Mouse (Mus musculus): Measurements from ENCODE around the gene Acap3. TPM values are rescaled to one million over a fixed set of nuclear protein-coding genes. Genes with fewer than 3 reads are reported as not detected.

Gene Acap3
- 10 to 100 TPM in 2 of 4 experiments, 1 to 10 TPM in 2; 9.5 to 13.8 (median 10.9) TPM for total RNA-seq (2022)

- peak; percentile 94 for DNase-seq (ENCODE audit: low spot score)
Observed at GRCm38 (mm10) chr4:155891551-155892001, at the start of gene Acap3, which contains the start of gene Pusl1. Acap3 (plus strand) TSS chr4:155891822. Pusl1 (minus strand) TSS chr4:155891781.

GRCm38 (mm10) chr4:155843231-155843630 is 48.4 kb upstream of the Acap3 start:
- DNase-seq (ENCODE audit: low spot score), result no peak

DNA sequence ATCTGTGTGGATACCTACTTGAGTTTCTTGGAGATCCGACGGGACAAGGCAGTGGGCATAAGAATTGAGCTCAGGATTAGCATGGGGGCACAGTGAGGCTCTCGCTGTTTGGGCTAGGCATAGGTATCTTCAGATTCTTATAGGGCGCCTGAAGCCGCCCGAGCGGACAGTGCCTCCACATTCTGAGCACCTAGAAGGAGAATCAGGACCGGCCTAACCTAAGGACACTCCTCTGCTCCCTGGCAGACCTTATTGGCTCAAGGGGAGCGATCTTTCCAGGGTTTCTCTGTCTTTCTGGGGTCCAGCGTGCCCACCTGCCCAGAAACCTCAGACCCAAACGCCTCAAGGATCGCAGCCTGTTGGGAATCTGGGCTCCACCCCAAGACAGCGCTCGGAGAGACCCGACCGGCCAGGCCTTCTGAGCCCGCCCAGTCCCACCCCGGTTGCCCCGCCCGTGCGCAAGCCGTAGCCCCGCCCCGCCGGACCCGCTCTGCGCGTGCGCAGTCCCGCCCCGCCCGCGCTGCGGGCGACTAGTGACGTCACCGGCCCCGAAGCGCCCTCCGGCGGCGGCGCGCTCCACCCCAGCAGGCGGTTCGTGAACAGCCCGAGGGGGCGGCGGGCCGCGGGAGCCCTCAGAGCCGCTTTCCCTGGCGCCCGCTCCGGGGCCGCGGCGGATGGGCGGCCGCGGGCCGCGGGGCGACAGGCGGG is 44.6 kb upstream of the Acap3 start, which contains the start of gene Dvl1:
Dvl1 (plus strand) TSS at position 532 of the 708 bp plus-strand sequence.
- DNase-seq (ENCODE audit: low spot score), result peak; percentile 90

DNA sequence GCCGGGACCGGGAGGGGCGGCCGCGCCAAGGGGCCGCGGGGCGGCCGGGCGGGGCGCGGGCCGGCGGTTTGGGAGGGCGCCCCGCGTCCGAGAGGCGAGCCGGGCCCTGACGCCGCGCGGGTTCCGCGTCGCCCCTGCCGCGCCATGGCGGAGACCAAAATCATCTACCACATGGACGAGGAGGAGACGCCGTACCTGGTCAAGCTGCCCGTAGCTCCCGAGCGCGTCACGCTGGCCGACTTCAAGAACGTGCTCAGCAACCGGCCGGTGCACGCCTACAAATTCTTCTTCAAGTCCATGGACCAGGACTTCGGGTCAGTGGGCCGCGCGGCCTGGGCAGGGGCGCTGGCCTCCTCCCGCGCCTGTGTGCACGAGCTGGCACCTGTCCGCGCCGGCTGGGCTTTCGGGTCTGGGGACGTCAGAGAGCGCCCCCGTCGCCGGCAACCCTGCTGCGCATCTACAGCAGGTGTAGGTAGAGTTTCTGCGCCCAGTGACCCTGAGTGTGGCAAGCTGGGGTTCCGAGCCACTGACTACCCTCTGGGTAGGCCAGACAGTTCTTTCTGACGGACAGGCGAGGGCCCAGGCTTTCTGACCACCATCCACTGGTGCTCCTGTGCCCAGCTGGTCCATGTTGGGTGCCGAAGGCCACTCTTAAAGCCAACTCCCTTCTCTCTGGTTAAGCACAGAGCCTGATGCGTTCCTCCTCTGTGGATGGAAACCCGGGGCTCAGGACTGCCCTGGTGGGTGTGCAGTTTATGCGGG is 43.9 kb upstream of the Acap3 start:
- DNase-seq (ENCODE audit: low spot score), result peak; percentile 37

DNA sequence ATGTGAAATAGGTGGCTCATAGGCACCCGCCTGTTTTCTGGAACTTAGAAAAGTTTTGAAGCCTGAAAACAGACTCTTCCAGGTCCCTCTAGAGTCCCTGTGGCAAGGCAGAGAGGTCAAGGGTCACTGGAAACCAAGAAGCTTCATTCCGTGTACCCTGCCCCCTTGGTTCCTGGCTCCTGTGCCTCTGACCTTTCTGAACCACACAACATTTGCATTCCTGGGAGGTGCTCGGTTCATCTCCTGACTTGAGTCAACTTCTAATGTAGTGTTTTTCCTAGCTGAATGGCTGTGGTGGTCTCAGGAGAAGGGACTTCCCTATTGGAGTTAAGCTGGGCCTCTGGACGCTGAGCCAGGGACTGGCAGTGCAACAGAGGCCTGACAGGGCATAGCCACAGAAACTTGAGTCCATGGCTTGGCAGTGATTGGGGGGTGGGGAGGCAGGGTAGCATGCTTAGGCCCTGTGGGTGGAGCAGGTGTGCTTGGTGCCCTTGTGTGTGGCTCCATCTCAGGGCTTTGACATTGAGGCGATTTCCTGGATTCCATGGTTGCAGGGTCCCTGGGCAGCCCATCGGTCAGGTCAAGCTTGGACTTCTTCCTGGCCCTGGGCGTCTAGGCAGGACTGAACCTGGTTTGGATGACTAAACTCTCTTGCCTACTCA is 43.1 kb upstream of the Acap3 start:
- no peak for DNase-seq (ENCODE audit: low spot score)

- no peak for DNase-seq (ENCODE audit: low spot score)
Observed at GRCm38 (mm10) chr4:155849391-155849790, 42.2 kb upstream of the Acap3 start.

- DNase-seq (ENCODE audit: low spot score), result no peak
Observed at GRCm38 (mm10) chr4:155849792-155850451, 41.7 kb upstream of the Acap3 start.

GRCm38 (mm10) chr4:155851368-155851767 is 40.3 kb upstream of the Acap3 start:
- no peak for DNase-seq (ENCODE audit: low spot score)

- DNase-seq (ENCODE audit: low spot score), result no peak
Observed at GRCm38 (mm10) chr4:155851951-155852411, 39.6 kb upstream of the Acap3 start.

DNA sequence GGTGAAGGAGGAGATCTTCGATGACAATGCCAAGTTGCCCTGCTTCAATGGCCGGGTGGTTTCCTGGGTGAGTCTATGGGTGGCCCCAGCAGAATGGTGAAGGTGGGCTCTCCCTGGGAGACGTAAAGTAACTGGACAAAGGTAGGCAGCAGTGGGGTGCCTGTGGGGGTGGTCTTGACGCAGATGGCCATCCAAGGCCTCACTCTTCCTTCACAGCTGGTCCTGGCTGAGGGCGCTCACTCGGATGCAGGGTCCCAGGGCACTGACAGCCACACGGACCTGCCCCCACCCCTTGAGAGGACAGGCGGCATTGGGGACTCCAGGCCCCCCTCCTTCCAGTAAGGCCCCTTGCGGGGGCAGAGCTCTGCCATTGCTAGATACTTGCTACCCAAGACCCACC is 38.2 kb upstream of the Acap3 start:
- no peak for DNase-seq (ENCODE audit: low spot score)

- DNase-seq (ENCODE audit: low spot score), result no peak
Observed at GRCm38 (mm10) chr4:155854991-155855390, 36.6 kb upstream of the Acap3 start.

- no peak for DNase-seq (ENCODE audit: low spot score)
Observed at GRCm38 (mm10) chr4:155856071-155856470, 35.6 kb upstream of the Acap3 start.

- DNase-seq (ENCODE audit: low spot score), result no peak
Observed at GRCm38 (mm10) chr4:155856881-155857280, 34.7 kb upstream of the Acap3 start.

GRCm38 (mm10) chr4:155859318-155859717 is 32.3 kb upstream of the Acap3 start:
- DNase-seq (ENCODE audit: low spot score), result no peak

GRCm38 (mm10) chr4:155861787-155862186 is 29.8 kb upstream of the Acap3 start:
- no peak for DNase-seq (ENCODE audit: low spot score)

GRCm38 (mm10) chr4:155863001-155863400 is 28.6 kb upstream of the Acap3 start, which contains the start of gene Tas1r3:
Tas1r3 (minus strand) TSS chr4:155863362.
- DNase-seq (ENCODE audit: low spot score), result no peak

DNA sequence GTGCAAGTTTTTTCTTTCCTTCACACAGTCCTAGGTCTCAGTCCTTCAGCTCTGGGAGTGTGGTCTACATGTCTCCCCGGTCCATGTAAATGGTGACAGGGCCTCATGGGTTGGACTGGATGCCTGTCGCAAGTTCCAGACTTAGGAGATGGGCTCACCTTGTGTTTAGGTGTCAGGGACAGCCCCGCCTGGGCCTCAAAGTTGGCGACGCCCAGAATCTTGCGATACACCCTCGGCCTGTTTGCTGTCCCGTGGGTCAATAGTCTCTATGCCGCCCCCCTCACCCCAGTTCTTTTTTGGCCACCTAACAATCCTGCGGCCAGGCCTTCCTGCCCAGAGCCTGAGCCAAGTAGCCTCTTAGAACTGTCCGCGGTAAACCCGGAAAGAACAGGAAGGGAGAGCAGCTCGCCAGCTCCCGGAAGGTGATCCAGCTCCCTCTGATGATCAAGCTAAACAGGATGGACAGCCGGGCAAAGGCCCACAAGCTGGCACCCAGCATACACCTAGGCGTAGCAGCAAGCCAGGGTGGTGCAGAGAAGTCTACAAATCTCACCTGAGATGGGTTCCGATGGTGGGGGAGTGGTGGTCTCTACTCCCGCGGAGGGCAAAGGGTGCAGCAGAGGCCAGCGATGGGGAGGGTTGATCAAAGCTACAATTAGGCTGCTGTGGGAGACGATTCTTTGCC is 22.9 kb upstream of the Acap3 start:
- no peak for DNase-seq (ENCODE audit: low spot score)

DNA sequence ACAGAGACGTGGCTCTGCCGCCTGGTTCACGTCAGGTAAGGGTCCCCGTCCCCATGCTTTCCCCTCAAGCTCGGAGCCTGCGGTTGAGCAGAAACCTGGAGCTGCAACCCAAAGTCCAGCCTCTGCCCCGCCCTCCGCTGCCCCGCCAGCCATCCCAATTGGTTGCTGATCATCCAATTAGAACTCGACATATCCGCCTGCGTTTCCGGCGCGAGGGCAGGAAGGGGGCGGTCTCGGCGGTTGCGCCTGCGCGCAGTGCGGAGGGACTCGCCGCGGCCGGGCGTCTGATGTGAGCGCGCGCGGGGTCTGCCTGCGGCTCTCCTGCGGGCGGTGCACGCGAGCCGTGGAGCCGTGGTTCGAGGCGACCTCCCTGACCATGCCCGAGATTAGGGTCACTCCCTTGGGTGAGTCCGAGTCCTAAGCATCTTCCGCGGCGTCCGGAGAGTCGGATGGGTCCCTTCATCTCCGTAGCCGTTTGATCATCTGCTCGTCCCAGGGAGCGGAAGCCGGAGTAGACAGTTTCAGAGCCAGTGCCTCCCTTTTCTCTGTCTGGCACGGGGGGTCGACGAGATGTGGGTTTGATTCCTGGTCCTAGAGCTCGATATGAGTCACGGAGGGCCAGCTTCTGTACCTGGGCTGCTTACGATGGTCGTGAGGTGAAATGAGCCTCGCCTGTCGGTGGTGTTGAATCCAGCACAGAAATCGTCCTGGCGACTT is 22.1 kb upstream of the Acap3 start, which contains the start of the genes Cptp and Ints11:
Cptp (minus strand) TSS at position 124 of the 717 bp plus-strand sequence.
Ints11 (plus strand) TSS at position 230 of the 717 bp plus-strand sequence.
- DNase-seq (ENCODE audit: low spot score), result peak; percentile 98

DNA sequence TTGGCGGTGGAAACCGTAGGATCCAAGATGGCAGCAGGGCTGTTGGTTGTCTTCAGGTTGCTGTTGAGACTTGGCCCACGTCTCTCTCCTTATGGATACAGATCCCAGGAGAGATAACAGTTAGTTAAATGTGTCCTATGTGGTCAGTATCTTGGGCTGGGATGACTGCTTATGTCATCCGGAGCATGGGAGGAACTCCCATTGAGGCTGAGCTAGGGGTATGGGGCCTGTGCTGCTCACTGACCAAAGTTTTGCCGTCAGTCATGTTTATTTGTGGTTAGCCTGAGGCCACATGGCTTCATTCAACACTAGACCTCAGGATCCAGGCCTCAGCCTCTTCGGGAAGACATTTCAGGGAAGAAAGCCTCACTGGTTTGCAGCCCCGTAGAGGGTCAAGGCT is 20.2 kb upstream of the Acap3 start:
- no peak for DNase-seq (ENCODE audit: low spot score)

GRCm38 (mm10) chr4:155883587-155883986 is 8.0 kb upstream of the Acap3 start:
- DNase-seq (ENCODE audit: low spot score), result peak; percentile 68

All from heart, adult 8-10 months (tissue).